Mouse (Mus musculus) brain, embryonic 14.5 days (tissue): Measurements from ENCODE around the gene Gm45521.

Source experiments
- CTCF ChIP-seq: fragments of 200-500 bp; IDR thresholded peaks from 2 replicates; pipeline ENCODE4 v1.5.1; 2012; ENCODE audit warnings: inconsistent platforms, mild to moderate bottlenecking, moderate library complexity, borderline replicate concordance; ENCODE audit not compliant: insufficient read depth, insufficient read length; ENCODE audit errors: extremely low read depth
- POLR2A ChIP-seq: fragments of 200-500 bp; IDR thresholded peaks from 2 replicates; pipeline ENCODE4 v1.6.1; 2012; ENCODE audit warnings: mild to moderate bottlenecking, inconsistent platforms, borderline replicate concordance; ENCODE audit not compliant: poor library complexity, insufficient read depth, insufficient read length, severe bottlenecking; ENCODE audit errors: extremely low read depth

- TF ChIP-seq CTCF (no peak), POLR2A (no peak)
Measured at GRCm38 (mm10) chr14:8007923-8008322, 50.8 kb downstream of the Gm45521 start.
